Mouse (Mus musculus) forebrain, embryonic 10.5 days (tissue): Measurements from ENCODE around the gene Scfd2. TPM values are rescaled to one million over a fixed set of nuclear protein-coding genes. Genes with fewer than 3 reads are reported as not detected.
A peak's percentile ranks its signal among the peaks of the same experiment; 100 is the strongest.

Experiments used
- DNase-seq: peaks from one replicate; pipeline ENCODE4 v3.0.0-alpha.2; 2017; ENCODE audit warnings: low spot score; ENCODE audit errors: extremely low spot score
- H3K27ac ChIP-seq: fragments of 300-500 bp; sonication (generic); 2 replicates; pipeline ENCODE4 v1.5.1; 2016; ENCODE audit warnings: mild to moderate bottlenecking
- H3K27me3 ChIP-seq: fragments of 300-500 bp; sonication (generic); 2 replicates; pipeline ENCODE4 v1.6.1; 2016; ENCODE audit warnings: mild to moderate bottlenecking; ENCODE audit not compliant: poor library complexity, severe bottlenecking
- H3K36me3 ChIP-seq: fragments of 300-500 bp; sonication (generic); replicated peaks from 2 replicates; pipeline ENCODE4 v1.6.1; 2016; ENCODE audit warnings: mild to moderate bottlenecking, moderate library complexity
- H3K4me1 ChIP-seq: fragments of 300-500 bp; sonication (generic); 2 replicates; pipeline ENCODE4 v1.6.1; 2016
- H3K4me3 ChIP-seq: fragments of 300-500 bp; sonication (generic); 2 replicates; pipeline ENCODE4 v1.5.1; 2016; ENCODE audit warnings: mild to moderate bottlenecking, moderate library complexity
- H3K9me3 ChIP-seq: fragments of 300-500 bp; sonication (generic); 2 replicates; pipeline ENCODE4 v1.6.1; 2016; ENCODE audit warnings: mild to moderate bottlenecking, moderate library complexity
- WGBS: fragments of 180-500 bp; shearing (Covaris S2); methylation state at CpG from one replicate; pipeline ENCODE4 v1.1.7; 2016; 5-methylcytosine and 5-hydroxymethylcytosine counted together
- polyA plus RNA-seq: library from polyadenylated mRNA; unstranded; fragments of >200 nt; fragmentation: Nextera tagmentation; extraction: Ambion mirVana; gene quantifications from 2 replicates; pipeline ENCODE4 v1.2.1, GENCODE M21; 2016

Gene Scfd2
- polyA plus RNA-seq, 1 experiment from 2014 or later = 16.6 TPM

GRCm38 (mm10) chr5:74253724-74254328 is 277.7 kb downstream of the Scfd2 start:
- Histone ChIP-seq H3K27ac (peak overlapping the region; percentile 36), H3K4me3 (no peak overlapping the region), H3K36me3 (no peaks in the 10 kb centered on the region), H3K9me3 (no peaks in the 10 kb centered on the region), H3K27me3 (no peaks in the 10 kb centered on the region), H3K4me1 (peaks cover 34% of the 10 kb centered on the region)
- no peak for DNase-seq
- WGBS = 75% methylated on average over 7 of the region's 7 CpGs

- Histone ChIP-seq H3K36me3 (no peaks in the 10 kb centered on the region), H3K4me1 (peaks cover 34% of the 10 kb centered on the region), H3K4me3 (no peak overlapping the region), H3K27ac (peak overlapping the region; percentile 16; the same call in 1 of the 2 replicates), H3K9me3 (no peaks in the 10 kb centered on the region), H3K27me3 (no peaks in the 10 kb centered on the region)
- WGBS = 89% methylated on average over 6 of the region's 6 CpGs
- DNase-seq = no peak
Measured at GRCm38 (mm10) chr5:74252672-74253286, 278.8 kb downstream of the Scfd2 start.

- peaks cover 42% of the 10 kb centered on the region for H3K4me1 ChIP-seq
- 0 out of 2 replicates have a peak overlapping the region, but pooled peaks have one; percentile 53 for H3K27ac ChIP-seq
Measured at GRCm38 (mm10) chr5:74250947-74251346, 280.6 kb downstream of the Scfd2 start.

GRCm38 (mm10) chr5:74250308-74250707 is 281.3 kb downstream of the Scfd2 start:
- Histone ChIP-seq H3K27ac (peak overlapping the region; percentile 66), H3K9me3 (no peaks in the 10 kb centered on the region), H3K36me3 (no peaks in the 10 kb centered on the region), H3K27me3 (no peaks in the 10 kb centered on the region), H3K4me1 (peaks cover 42% of the 10 kb centered on the region), H3K4me3 (no peak overlapping the region)
- no peak for DNase-seq
- WGBS = 57% methylated on average over 7 of the region's 7 CpGs

More at GRCm38 (mm10) chr5:74250947-74251346, 280.6 kb downstream of the Scfd2 start:
- H3K4me3 ChIP-seq = no peak overlapping the region
- 85% methylated on average over 2 of the region's 2 CpGs for WGBS
- no peaks in the 10 kb centered on the region for H3K27me3 ChIP-seq
- DNase-seq = no peak
- H3K9me3 ChIP-seq = no peaks in the 10 kb centered on the region
- no peaks in the 10 kb centered on the region for H3K36me3 ChIP-seq

- WGBS = 66% methylated on average over 3 of the region's 3 CpGs
- Histone ChIP-seq H3K36me3 (no peaks in the 10 kb centered on the region), H3K4me1 (peaks cover 41% of the 10 kb centered on the region), H3K4me3 (no peak overlapping the region), H3K27me3 (no peaks in the 10 kb centered on the region), H3K9me3 (no peaks in the 10 kb centered on the region), H3K27ac (peak overlapping the region; percentile 66)
- no peak for DNase-seq
Measured at GRCm38 (mm10) chr5:74249794-74250193, 281.8 kb downstream of the Scfd2 start.

GRCm38 (mm10) chr5:74246971-74247370 is 284.6 kb downstream of the Scfd2 start:
- no peak for DNase-seq
- H3K9me3 ChIP-seq = no peaks in the 10 kb centered on the region
- H3K27ac ChIP-seq = no peak overlapping the region; the same call in 1 of the 2 replicates
- peaks cover 36% of the 10 kb centered on the region for H3K4me1 ChIP-seq
- H3K4me3 ChIP-seq = no peak overlapping the region
- no peaks in the 10 kb centered on the region for H3K27me3 ChIP-seq
- 86% methylated on average over 3 of the region's 3 CpGs for WGBS
- H3K36me3 ChIP-seq = no peaks in the 10 kb centered on the region

GRCm38 (mm10) chr5:74246453-74246852 is 285.1 kb downstream of the Scfd2 start:
- Histone ChIP-seq H3K27me3 (no peaks in the 10 kb centered on the region), H3K27ac (no peak overlapping the region; the same call in 1 of the 2 replicates), H3K4me3 (no peak overlapping the region), H3K4me1 (peaks cover 41% of the 10 kb centered on the region), H3K9me3 (no peaks in the 10 kb centered on the region), H3K36me3 (no peaks in the 10 kb centered on the region)
- WGBS = 76% methylated on average over 4 of the region's 4 CpGs
- no peak for DNase-seq

- Histone ChIP-seq H3K36me3 (no peaks in the 10 kb centered on the region), H3K9me3 (no peaks in the 10 kb centered on the region), H3K27me3 (no peaks in the 10 kb centered on the region), H3K27ac (no peak overlapping the region), H3K4me1 (peaks cover 44% of the 10 kb centered on the region), H3K4me3 (no peak overlapping the region)
- DNase-seq = no peak
- WGBS = 94% methylated on average over 8 of the region's 8 CpGs
Measured at GRCm38 (mm10) chr5:74245641-74246145, 285.9 kb downstream of the Scfd2 start.

- Histone ChIP-seq H3K36me3 (no peaks in the 10 kb centered on the region), H3K27me3 (no peaks in the 10 kb centered on the region), H3K4me3 (no peak overlapping the region), H3K27ac (no peak overlapping the region), H3K9me3 (no peaks in the 10 kb centered on the region), H3K4me1 (peaks cover 38% of the 10 kb centered on the region)
- DNase-seq = no peak
- WGBS = 95% methylated on average over 14 of the region's 14 CpGs
Measured at GRCm38 (mm10) chr5:74244406-74245019, 287.0 kb downstream of the Scfd2 start.

- 83% methylated on average over 3 of the region's 3 CpGs for WGBS
- no peak overlapping the region for H3K27ac ChIP-seq
Measured at GRCm38 (mm10) chr5:74242654-74243053, 288.9 kb downstream of the Scfd2 start.

GRCm38 (mm10) chr5:74240926-74241680 is 290.5 kb downstream of the Scfd2 start:
- 64% methylated on average over 13 of the region's 13 CpGs for WGBS
- DNase-seq = no peak
- H3K27ac ChIP-seq = no peak overlapping the region

More at GRCm38 (mm10) chr5:74242654-74243053, 288.9 kb downstream of the Scfd2 start:
- peaks cover 38% of the 10 kb centered on the region for H3K4me1 ChIP-seq
- H3K36me3 ChIP-seq = no peaks in the 10 kb centered on the region
- H3K4me3 ChIP-seq = no peak overlapping the region
- DNase-seq = no peak
- H3K9me3 ChIP-seq = no peaks in the 10 kb centered on the region
- H3K27me3 ChIP-seq = no peaks in the 10 kb centered on the region

GRCm38 (mm10) chr5:74240298-74240697 is 291.3 kb downstream of the Scfd2 start:
- DNase-seq = no peak
- no peaks in the 10 kb centered on the region for H3K9me3 ChIP-seq
- no peaks in the 10 kb centered on the region for H3K36me3 ChIP-seq
- peaks cover 31% of the 10 kb centered on the region for H3K4me1 ChIP-seq
- H3K4me3 ChIP-seq = no peak overlapping the region
- H3K27ac ChIP-seq = no peak overlapping the region
- H3K27me3 ChIP-seq = no peaks in the 10 kb centered on the region
- 88% methylated on average over 8 of the region's 8 CpGs for WGBS

More at GRCm38 (mm10) chr5:74240926-74241680, 290.5 kb downstream of the Scfd2 start:
- no peak overlapping the region for H3K4me3 ChIP-seq
- no peaks in the 10 kb centered on the region for H3K36me3 ChIP-seq
- H3K4me1 ChIP-seq = peaks cover 31% of the 10 kb centered on the region
- no peaks in the 10 kb centered on the region for H3K27me3 ChIP-seq
- H3K9me3 ChIP-seq = no peaks in the 10 kb centered on the region
